ENCODE assay signal across 8 mouse cellular contexts in the genomic region with DNA sequence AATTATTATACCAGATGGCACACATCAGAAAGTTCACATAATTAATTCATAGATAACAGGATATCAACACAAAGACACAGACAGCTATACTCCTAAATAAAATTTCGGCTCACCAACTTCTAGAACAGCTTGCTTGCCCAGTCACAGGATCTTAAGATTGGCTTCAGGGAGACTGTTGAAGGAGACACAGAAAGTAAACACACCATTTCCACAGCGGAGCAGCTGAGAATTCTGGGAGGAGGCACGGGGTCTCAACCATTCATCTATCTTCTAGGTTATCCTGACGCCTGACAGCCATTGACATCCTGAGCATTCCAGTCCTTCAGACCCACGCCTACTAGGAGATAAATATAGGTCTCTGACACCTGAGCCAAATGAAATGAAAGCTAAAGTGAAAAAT. TPM values are rescaled to one million over a fixed set of nuclear protein-coding genes. Genes with fewer than 3 reads are reported as not detected.
A peak's percentile ranks its signal among the peaks of the same experiment; 100 is the strongest.
DNase-seq lines count a peak whose midpoint lies in the region; ATAC-seq and TF ChIP-seq lines count a peak whose summit lies in the region.

A gene (minus strand): TSS at position 204 of the 400 bp plus-strand sequence.

- no peak for TF ChIP-seq CTCF in forebrain, postnatal 0 days (IDR thresholded peaks at IDR 0.05; ENCODE audit: low read depth)

- no peak within 1 kb of the TSS for H3K4me2 ChIP-seq in forebrain, postnatal 0 days (ENCODE audit: low read depth)
- no peak within 1 kb of the TSS for H3K4me2 ChIP-seq in forebrain, embryonic 11.5 days (ENCODE audit: low read depth, low read length, severe bottlenecking)
- no peak within 1 kb of the TSS for H3K4me2 ChIP-seq in kidney, embryonic 15.5 days

- WGBS in forebrain, postnatal 0 days: 51% methylated on average over 5 of the region's 5 CpGs
- 68% methylated on average over 5 of the region's 5 CpGs for WGBS in forebrain, embryonic 11.5 days
- WGBS in kidney, embryonic 15.5 days: 19% methylated on average over 5 of the region's 5 CpGs

- H3K4me1 ChIP-seq in forebrain, postnatal 0 days (ENCODE audit: insufficient read depth): no peaks in the 10 kb centered on the region
- H3K4me1 ChIP-seq in forebrain, embryonic 11.5 days (replicated peaks; ENCODE audit: control insufficient read depth, insufficient read depth, low read length): no peaks in the 10 kb centered on the region
- 0 out of 2 replicates have a peak, but pooled peaks cover 2% of the 10 kb centered on the region for H3K4me1 ChIP-seq in kidney, embryonic 15.5 days

- H3K36me3 ChIP-seq in forebrain, postnatal 0 days (ENCODE audit: insufficient read depth): no peaks in the 10 kb centered on the region
- no peaks in the 10 kb centered on the region for H3K36me3 ChIP-seq in forebrain, embryonic 11.5 days (ENCODE audit: control insufficient read depth, insufficient read depth, low read length)
- H3K36me3 ChIP-seq in kidney, embryonic 15.5 days: no peaks in the 10 kb centered on the region

- H3K9me3 ChIP-seq in forebrain, postnatal 0 days (ENCODE audit: low read length): no peaks in the 10 kb centered on the region
- H3K9me3 ChIP-seq in forebrain, embryonic 11.5 days (ENCODE audit: control insufficient read depth, low read length): no peaks in the 10 kb centered on the region
- H3K9me3 ChIP-seq in kidney, embryonic 15.5 days (replicated peaks): no peaks in the 10 kb centered on the region

- H3K4me3 ChIP-seq in forebrain, postnatal 0 days (ENCODE audit: low read depth, low read length): no peak within 1 kb of the TSS
- no peak within 1 kb of the TSS for H3K4me3 ChIP-seq in forebrain, embryonic 11.5 days (ENCODE audit: low read depth, low read length)
- no peak within 1 kb of the TSS for H3K4me3 ChIP-seq in kidney, embryonic 15.5 days (replicated peaks)

- no peak within 1 kb of the TSS for H3K27ac ChIP-seq in forebrain, postnatal 0 days (ENCODE audit: low read depth, low read length)
- H3K27ac ChIP-seq in forebrain, embryonic 11.5 days (ENCODE audit: low read depth, low read length): no peak within 1 kb of the TSS
- H3K27ac ChIP-seq in kidney, embryonic 15.5 days: peak within 1 kb of the TSS; percentile 37; the same call in 1 of the 2 replicates

- H3K27me3 ChIP-seq in forebrain, postnatal 0 days (ENCODE audit: insufficient read depth, low read length): no peaks in the 10 kb centered on the region
- no peaks in the 10 kb centered on the region for H3K27me3 ChIP-seq in forebrain, embryonic 11.5 days (ENCODE audit: control insufficient read depth, insufficient read depth, low read length)
- H3K27me3 ChIP-seq in kidney, embryonic 15.5 days: no peaks in the 10 kb centered on the region

- no peak for ATAC-seq in forebrain, postnatal 0 days
- no peak for ATAC-seq in forebrain, embryonic 11.5 days (replicated peaks; ENCODE audit: low FRiP score)
- ATAC-seq in kidney, embryonic 15.5 days (replicated peaks; ENCODE audit: low FRiP score): 0 out of 2 replicates have a peak, but pooled peaks have one; percentile 33
- ATAC-seq in monocyte, adult 5-6 weeks (replicated peaks; ENCODE audit: insufficient number of reproducible peaks, low FRiP score, low TSS enrichment, poor library complexity, severe bottlenecking): no peak

- no peak within 1 kb of the TSS for H3K9ac ChIP-seq in forebrain, postnatal 0 days
- H3K9ac ChIP-seq in forebrain, embryonic 11.5 days (ENCODE audit: low read length): no peak within 1 kb of the TSS
- no peak within 1 kb of the TSS for H3K9ac ChIP-seq in kidney, embryonic 15.5 days

- peak; percentile 4 for DNase-seq in forebrain, postnatal 0 days
- DNase-seq in forebrain, embryonic 11.5 days (ENCODE audit: low spot score): no peak
- DNase-seq in heart, adult 11 months: peak; percentile 95
- no peak for DNase-seq in adipocyte (ENCODE audit: low spot score)
- no peak for DNase-seq in testis, postnatal 10 days (ENCODE audit: low spot score)
- DNase-seq in Muller cell, postnatal 12 days (ENCODE audit: inconsistent ontology term): no peak

RNA-seq across cellular contexts. Expression of the gene that starts here (rescaled TPM):
- total RNA-seq in forebrain, postnatal 0 days (2014; rRNA removed): 0.92 and 3.0 TPM in 2 replicates
- polyA plus RNA-seq in forebrain, postnatal 0 days (2015; fragmentation: Nextera tagmentation; extraction: Ambion mirVana): 1.0 and 1.5 TPM in 2 replicates
- polyA plus RNA-seq in forebrain, embryonic 11.5 days (2014; fragmentation: Nextera tagmentation; extraction: Ambion mirVana): 0.87 and 0.96 TPM in 2 replicates
- 10.1 and 11.2 TPM in 2 replicates for polyA plus RNA-seq in kidney, embryonic 15.5 days (2015; fragmentation: Nextera tagmentation; extraction: Ambion mirVana)
- total RNA-seq in monocyte, adult 5-6 weeks (2017): 403 to 955 TPM (median 931 TPM) in 3 replicates

Comparison
In these comparisons a context has a peak if more than half of its experiments do, and no peak if none do; other contexts are left out.
1. RNA of the gene that starts here (total RNA-seq): 403 to 955 TPM in monocyte, adult 5-6 weeks; 0.92 to 3.0 TPM in forebrain, postnatal 0 days; every median in the first group is over 100 times any median in the second.
2. DNase-seq: peak in forebrain, postnatal 0 days (single experiment) and heart, adult 11 months (single experiment); none in forebrain, embryonic 11.5 days (single experiment), adipocyte (single experiment), testis, postnatal 10 days (single experiment) and Muller cell, postnatal 12 days (single experiment).